Mouse (Mus musculus): ENCODE data around the gene Ercc4. TPM values are rescaled to one million over a fixed set of nuclear protein-coding genes. Genes with fewer than 3 reads are reported as not detected.

Gene Ercc4
- total RNA-seq, 2 experiments from 2014 or later = 23.3 to 27.6 TPM

DNA sequence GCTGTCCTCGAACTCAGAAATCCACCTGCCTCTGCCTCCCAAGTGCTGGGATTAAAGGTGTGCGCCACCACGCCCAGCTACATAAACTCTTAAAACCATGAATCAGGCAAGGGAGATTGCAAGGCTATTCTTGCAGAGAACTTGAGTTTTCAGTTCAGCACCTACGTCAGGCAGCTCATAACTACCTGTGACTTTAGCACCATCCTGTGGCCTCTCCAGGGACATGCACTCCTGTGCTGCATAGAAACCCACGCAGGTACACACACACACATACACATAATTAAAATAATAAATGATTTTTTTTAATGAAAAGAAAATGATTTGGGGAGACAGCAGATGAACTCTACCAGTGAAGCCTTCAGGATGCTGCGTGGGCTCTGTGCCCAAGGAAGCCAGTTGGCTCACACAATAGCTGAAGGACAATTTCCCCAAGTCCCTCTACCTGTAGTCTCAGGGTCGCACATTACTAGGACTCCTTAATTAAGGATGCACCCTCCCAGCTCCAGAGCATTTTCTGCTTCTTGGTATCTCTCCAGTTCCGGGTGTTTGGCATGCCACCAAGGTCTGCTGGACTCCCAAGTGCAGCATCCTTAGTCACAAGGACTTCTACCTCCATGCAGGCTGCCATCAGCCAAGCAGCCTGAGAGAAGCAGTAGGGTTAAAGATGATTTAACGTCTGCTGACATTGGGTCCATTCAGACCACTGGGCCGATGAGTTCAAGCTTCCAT is 35.4 kb downstream of the Ercc4 start:
- peak in 1 of 2 experiments; percentile 25 for DNase-seq (ENCODE audit: extremely low spot score in 1 of 2, low spot score in 2 of 2)
- intact Hi-C loops (cut with DNase I) = loop anchor here (10.0 kb wide), 1 partner anchor 480 kb away; no protein-coding TSS in a partner anchor

DNA sequence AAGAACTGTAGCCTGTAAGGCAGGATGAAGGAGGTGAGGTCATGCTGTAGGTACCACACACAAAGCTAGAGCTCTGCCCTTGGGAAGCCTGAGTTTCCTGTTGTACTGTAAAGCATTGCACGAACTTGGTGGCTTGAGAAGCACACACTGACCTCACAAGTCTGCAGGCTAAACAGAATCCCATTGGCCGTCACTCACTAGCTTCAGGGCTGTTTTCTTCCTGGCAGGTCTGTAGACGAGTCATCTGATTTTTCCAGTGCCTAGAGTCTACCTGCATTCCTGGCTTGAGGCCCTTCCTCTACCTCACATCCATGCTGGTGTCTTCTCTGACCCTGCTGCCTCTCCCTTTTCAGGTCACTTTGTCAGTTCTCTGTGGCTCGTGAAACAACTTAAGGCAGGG is 36.7 kb downstream of the Ercc4 start:
- peak in 1 of 2 experiments; percentile 4 for DNase-seq (ENCODE audit: extremely low spot score in 1 of 2, low spot score in 2 of 2)
- intact Hi-C loops (cut with DNase I) = loop anchor here (10.0 kb wide), 1 partner anchor 479 kb away; no protein-coding TSS in a partner anchor

DNA sequence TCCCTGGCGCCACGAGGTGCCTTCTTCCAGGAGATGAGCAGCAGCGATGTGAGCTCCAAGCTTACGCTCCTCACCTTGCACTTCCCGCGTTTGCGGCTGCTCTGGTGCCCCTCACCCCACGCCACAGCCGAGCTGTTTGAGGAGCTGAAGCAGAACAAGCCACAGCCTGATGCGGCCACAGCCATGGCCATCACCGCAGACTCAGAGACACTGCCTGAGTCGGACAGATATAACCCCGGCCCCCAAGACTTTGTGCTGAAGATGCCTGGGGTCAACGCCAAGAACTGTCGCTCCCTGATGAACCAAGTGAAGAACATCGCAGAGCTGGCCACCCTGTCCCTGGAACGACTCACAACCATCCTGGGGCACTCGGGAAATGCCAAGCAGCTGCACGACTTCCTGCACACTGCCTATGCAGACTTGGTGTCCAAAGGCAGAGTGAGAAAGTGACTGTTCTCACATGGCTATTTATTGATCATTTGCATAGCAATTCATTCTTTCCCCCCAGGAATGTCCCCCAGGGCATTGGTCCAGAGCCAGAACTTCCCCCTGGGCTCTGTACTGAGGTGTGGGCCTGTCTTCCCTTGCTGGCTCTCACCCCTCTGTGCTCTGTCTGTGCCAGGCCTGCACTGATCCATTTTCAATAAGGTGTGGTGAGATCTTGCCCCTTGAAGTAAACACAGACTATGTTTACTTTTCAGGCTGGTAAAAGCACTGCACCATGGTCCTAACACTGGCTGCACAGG is 38.5 kb downstream of the Ercc4 start:
- peak in 1 of 2 experiments; percentile 16 for DNase-seq (ENCODE audit: extremely low spot score in 1 of 2, low spot score in 2 of 2)
- intact Hi-C loops (cut with DNase I) = loop anchor here (10.0 kb wide), 1 partner anchor 477 kb away; no protein-coding TSS in a partner anchor

DNA sequence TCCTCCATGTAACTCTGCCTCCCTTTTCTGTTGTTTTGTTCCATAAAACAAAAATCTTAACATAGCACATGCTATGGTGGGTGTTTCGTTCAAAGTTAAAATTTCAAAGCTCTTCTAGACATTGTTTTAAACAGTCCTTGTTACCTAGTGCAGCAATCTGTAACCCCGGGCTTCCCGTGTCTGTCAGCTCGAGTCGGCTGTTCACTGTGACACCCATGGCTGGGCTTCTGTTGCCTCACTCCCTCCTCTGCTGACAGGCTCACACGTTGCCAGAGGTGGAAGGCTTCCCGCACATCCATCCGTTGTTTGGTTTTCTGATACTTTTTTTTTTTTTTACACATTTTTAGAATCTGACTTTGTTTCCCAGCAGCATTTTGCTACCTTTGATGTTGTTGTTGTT is 40.5 kb downstream of the Ercc4 start:
- intact Hi-C loops (cut with DNase I) = loop anchor here (10.0 kb wide), 1 partner anchor 475 kb away; no protein-coding TSS in a partner anchor
- DNase-seq (ENCODE audit: extremely low spot score in 1 of 2, low spot score in 2 of 2) = peak in 1 of 2 experiments; percentile 15

DNA sequence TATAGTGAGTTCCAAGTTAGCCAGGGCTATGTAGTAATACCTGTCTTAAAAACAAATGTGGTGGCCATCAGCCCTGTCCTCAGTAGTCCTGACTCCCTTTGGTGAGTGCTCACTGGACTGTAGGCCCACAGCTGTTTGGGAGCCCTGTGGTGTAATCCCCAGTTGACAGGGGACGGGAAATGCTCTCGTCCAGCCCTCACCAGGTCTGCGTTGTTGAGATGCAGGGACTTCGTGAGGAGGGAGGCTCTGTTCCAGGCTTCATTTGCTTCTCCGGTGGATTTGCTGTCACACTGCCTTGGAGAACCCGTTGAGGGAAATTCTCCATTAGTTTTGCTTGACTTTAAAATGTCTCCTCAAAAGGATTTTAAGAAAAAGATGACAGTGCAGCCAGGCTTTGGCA is 41.3 kb downstream of the Ercc4 start:
- peak in 1 of 2 experiments; percentile 13 for DNase-seq (ENCODE audit: extremely low spot score in 1 of 2, low spot score in 2 of 2)
- intact Hi-C loops (cut with DNase I) = no loop called here

DNA sequence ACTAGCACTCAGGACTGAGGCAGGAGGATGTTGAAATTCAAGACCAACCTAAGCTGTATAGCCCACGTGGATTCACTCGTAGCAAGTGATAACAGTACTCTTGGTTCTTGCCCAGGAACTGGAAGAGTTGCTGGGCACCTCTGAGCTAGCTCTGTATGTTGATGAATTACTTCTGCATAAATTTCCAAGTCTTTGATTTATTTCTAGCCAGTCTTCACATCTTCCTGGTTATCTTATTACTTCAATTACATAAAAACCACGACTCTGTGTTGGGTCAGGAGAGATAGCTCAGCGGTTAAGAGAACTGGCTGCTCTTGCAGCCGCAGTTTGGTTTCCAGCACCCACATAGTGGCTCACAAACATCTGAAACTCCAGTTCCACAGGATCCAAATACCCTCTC is 43.0 kb downstream of the Ercc4 start:
- intact Hi-C loops (cut with DNase I) = no loop called here
- no peak for DNase-seq (ENCODE audit: extremely low spot score in 1 of 2, low spot score in 2 of 2)

DNA sequence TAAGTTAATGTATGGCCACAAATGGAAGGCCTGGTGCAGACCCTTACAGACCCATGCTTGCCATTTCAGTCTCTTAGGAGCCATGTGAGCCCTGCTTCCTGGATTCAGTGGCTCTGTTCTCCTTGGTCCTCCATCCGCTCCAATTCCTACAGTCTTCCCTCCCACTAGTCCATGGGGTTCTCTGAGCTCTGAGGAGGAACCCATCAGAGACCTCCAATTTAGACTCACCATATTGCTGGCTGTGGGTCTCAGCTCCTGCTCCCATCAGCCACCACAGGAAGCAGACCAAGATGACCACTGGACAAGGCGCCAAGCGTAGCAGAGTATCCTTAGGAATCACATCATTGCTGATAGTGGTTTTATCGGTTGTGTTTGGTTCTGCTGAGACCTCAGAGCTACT is 43.7 kb downstream of the Ercc4 start:
- no peak for DNase-seq (ENCODE audit: extremely low spot score in 1 of 2, low spot score in 2 of 2)
- intact Hi-C loops (cut with DNase I) = no loop called here

DNA sequence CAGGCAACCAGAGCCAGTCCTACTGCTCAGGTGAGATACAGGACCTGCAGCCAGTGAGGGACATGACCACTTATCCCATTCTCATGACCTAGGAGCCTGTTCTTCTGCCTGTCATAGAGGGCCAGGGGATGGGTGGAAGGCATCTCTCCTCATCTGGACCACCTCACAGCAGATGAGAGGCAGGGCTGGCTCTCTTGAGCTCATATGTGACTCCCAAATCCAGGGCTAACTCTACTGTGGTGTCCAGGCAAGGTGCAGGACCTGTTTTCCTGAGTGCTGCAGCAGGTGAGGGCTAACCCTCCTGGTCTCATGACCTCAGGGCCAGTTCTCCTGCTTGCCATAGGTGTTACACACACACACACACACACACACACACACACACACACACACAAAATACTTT is 44.9 kb downstream of the Ercc4 start:
- DNase-seq (ENCODE audit: extremely low spot score in 1 of 2, low spot score in 2 of 2) = peak in 1 of 2 experiments; percentile 8
- intact Hi-C loops (cut with DNase I) = no loop called here

DNA sequence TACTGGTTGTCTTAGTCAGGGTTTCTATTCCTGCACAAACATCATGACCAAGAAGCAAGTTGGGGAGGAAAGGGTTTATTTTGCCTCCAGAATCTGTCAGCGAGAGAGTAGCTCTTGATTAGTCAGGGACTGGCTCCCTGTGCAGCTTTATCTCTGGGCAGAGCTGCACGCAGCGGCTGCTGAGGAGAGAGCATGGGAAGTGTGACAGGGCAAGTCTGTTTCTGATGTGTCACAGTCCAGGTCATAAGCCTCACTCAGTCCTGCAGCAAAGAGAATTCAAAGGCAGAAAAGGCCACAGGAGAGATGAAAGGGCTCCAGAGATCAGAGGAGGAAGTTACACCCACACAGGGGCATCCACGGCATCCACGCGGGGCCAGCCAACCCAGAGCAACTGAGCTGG is 47.8 kb downstream of the Ercc4 start:
- no peak for DNase-seq (ENCODE audit: extremely low spot score in 1 of 2, low spot score in 2 of 2)
- intact Hi-C loops (cut with DNase I) = no loop called here

DNA sequence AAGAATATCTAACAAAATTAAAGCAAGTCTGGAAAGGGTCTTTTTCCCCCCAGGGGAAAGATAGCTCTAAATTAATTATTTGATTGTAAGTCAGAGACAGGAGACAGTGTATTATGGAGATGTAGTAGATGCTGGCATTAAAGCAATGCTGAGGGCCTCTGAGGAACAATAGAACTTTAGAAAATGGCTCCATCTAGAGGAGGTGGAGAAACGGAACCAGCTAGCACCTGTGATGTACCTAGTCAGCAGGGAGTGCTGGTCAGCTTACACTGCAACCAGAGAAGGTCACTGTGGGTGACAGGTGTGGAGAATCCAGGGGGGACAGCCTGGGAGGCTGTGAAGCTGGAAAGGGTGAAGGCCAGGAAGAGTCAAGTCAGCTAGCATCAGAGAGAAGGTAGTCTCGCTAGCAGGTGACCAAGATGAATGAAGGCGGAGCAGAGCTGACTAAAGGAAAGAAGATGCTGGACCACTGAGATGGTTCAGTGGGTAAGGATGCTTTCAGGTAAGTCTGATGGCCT is 48.7 kb downstream of the Ercc4 start:
- DNase-seq (ENCODE audit: extremely low spot score in 1 of 2, low spot score in 2 of 2) = no peak
- intact Hi-C loops (cut with DNase I) = no loop called here

DNA sequence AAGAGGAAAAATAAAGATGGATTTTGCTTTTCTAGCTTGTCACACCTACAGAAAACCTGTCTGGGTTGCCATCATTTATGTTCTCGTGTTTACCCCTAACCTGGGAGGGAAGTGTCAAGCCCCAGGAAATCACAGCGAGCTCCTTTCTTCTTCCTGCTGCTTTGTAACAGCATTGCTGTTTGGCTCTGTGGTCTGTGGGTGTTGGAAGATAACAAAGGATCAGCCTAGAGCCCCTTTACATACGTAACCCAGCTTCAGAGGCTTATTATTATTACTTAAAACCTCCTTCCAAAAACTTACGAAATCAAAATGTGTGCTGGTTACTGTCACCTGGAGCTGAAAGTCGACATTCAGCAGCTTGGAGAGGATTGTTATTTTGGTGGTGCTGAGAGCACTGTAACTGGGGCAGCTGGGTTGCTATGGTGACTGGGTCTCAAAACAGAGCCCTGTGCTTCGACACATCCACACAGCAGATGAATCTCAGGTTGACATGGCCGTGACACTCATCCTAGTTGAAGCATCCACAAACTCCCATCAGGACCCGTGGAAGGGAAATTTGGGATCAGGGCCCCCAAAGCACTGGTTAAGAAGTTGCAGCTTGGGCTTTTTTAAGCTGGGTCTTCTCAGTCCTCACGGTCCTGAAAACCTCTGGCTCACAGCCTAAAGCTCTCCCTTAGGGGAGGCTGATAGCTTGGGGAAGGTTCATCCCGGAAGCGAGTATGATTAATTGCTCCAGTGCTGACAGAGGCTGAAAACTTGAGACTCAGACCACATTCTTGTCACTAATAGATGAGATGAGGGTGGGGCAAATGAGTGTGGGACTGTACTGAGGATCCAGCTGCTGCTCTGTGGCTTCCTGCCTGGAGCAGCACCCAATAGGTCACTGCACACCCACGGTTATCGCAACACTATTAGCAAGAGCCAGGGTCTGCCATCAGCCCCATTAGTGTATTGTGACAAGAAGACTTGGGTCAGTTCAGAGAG is 49.7 kb downstream of the Ercc4 start:
- intact Hi-C loops (cut with DNase I) = no loop called here
- peak; percentile 49 to 67 for DNase-seq (ENCODE audit: extremely low spot score in 1 of 2, low spot score in 2 of 2)

DNA sequence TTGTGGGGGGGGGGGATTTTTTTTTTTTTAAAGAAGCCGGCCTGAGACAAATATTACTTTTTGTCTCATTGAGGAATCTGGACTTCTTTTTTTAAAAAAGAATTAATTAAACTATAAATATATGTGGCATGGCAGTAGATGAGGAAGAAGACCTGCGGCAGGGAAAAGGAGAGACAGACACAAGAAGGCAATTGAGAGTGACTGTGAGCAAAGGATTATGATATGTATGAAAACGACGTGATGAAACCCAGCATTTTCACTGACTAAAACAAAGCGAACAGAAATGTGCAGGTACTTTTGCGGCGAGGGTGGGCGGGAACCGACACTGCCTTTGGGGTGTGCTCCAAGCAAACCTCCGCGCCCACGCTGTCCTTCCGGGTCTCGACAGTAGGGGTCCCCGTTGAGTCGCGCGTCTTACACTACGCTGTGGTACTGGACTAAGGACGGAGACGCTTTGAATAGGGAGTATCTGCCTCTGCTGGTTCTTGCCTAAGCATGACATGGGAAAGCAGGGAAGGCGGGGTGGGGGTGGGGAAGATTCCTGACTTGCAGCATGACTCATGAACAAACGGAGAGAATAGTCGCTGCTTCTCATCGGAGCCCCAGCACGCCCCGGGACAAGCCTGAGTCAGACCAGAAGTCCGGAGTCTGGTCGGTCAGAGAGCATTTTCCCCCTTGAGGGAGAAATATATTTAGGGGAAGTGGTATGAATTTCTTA is 50.6 kb downstream of the Ercc4 start:
- intact Hi-C loops (cut with DNase I) = loop anchor here (2.0 to 10.0 kb wide), 4 partner anchors 35 to 247 kb away; partner anchors contain the start of gene Mrtfb
- DNase-seq (ENCODE audit: extremely low spot score in 1 of 2, low spot score in 2 of 2) = peak; percentile 91 to 92

DNA sequence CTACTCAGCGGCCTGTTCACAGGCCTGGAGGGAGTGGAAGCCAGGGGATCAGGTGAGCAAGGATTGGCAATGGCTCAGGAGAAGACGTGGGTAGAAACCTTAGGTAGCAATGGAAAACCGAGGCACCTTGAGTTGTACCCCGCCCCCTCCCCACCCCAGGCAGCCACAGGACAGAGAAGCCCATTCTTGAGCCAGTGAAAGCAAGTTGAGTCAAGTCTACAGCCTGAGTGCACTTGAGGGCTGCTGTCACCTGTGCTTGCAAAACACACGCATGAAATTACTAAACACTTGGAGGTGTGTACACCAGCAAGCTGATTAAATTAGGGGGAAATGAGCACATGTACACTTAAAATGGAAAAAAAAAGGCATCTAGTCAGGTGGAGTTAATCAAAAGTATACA is 52.0 kb downstream of the Ercc4 start:
- DNase-seq (ENCODE audit: extremely low spot score in 1 of 2, low spot score in 2 of 2) = no peak

DNA sequence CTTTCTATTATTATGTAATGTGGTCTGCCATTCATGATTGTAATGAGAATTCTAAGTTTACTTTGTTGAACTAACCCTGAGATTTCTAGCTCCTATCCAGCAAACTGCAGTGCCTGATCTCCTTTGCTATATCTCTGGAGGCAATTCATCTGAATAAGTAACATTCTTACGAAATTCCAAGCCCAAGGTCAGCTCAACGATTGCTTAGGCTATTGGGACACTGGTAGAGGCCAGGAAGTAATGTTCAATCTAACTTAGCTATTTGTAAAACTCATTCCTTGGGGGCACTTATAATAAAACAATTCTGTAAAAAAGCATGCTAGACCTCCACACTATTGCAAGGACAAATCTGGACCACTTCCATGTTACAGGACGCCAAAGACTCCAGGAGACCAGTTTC is 58.2 kb downstream of the Ercc4 start:
- intact Hi-C loops (cut with DNase I) = loop anchor here (10.0 kb wide), 1 partner anchor 87 kb away; the partner anchor contains the start of gene Mrtfb

More for the DNA sequence above, 52.0 kb downstream of the Ercc4 start:
- intact Hi-C loops (cut with DNase I) = loop anchor here (2.0 to 10.0 kb wide), 4 partner anchors 33 to 246 kb away; partner anchors contain the start of gene Mrtfb

DNA sequence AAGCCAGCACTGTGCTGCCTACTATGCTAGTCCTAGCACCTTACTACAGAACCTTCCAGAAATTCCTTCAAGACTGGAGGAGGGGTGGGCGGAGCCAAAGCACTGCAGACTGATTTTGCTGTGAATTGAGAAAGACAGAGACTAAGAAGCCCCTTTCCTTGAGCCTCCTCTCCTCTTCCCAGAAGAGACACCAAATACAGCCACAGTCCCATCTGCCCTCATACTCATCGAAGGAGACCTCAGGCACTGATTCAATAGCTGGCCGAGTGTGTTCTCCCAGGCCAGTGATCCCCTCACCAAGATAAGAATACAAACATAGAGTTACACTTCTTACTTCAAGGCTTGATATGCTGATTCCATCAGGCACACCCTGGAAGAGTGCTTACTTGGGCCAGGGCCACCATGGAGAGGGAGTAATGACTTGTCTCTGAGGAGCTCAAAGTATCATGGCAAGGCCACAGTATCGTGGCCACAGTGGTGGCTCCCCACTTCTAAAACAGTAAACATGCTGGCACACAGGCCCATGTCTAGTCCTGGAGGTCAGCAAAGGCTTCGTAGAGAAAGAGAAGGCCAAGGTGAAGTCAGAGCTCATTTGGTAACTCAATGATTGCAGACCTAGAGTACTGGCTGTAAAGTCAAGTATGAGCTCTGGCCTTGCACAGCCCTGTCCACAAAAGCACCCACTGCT is 63.7 kb downstream of the Ercc4 start:
- intact Hi-C loops (cut with DNase I) = no loop called here
- no peak for DNase-seq (ENCODE audit: extremely low spot score in 1 of 2, low spot score in 2 of 2)

More for the DNA sequence above, 58.2 kb downstream of the Ercc4 start:
- no peak for DNase-seq (ENCODE audit: extremely low spot score in 1 of 2, low spot score in 2 of 2)

DNA sequence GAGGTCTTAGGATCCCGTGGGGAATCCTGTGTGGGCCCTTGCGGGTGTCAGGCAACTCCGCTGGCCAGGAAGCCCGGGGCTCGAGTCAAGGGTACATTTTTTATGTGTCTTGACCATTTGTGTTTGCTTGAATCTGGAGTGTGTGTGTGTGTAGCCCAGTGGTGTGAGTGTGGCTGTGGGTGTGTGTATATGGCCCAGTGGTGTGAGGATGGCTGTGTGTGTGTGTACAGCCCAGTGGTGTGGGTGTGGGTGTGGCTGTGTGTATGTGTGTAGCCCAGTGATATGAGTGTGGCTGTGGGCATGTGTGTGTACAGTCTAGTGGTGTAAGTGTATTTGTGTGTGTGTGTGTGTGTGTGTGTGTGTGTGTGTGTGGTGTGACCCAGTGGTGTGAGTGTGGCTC is 73.0 kb downstream of the Ercc4 start:
- intact Hi-C loops (cut with DNase I) = no loop called here
- DNase-seq (ENCODE audit: extremely low spot score in 1 of 2, low spot score in 2 of 2) = no peak

DNA sequence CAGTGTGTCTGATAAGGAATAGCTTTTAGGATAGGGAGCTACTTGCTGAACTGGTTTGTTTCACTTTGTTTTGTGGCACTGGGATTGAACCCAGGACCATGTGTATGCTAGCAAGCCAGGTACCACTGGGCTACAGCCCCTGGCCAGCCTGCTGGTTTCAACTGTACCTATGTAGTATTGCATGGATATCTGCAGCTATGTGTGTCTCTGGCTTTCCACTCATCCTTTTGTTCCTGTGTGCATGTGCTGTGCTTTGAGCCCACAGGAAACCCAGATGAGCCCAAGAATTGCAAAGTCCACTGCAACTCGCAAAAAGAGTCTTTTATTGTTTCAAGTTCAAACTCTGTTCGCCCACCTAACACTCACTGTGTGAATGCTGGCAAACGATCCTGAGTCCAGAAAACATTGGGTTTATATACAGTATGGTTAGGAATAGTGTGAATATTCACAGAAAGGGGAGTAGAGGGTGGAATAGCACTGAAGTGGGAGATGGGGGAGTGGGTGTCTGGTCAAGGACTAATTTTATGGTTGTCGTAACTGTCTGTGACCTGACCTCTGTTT is 73.8 kb downstream of the Ercc4 start:
- no peak for DNase-seq (ENCODE audit: extremely low spot score in 1 of 2, low spot score in 2 of 2)

More for the DNA sequence above, 73.8 kb downstream of the Ercc4 start:
- intact Hi-C loops (cut with DNase I) = no loop called here

All from left cerebral cortex, postnatal 10 days (tissue).